Mouse (Mus musculus) layer of hippocampus, adult 8-10 months (tissue): Measurements from ENCODE around the gene Nfat5. TPM values are rescaled to one million over a fixed set of nuclear protein-coding genes. Genes with fewer than 3 reads are reported as not detected.

Source experiments
- DNase-seq, 2 experiments: peaks; one replicate each; pipeline ENCODE4 v3.0.0; 2022; ENCODE audit warnings: low spot score in 2 of 2
- total RNA-seq, 4 experiments: library from RNA; stranded (reverse); gene quantifications; 2 replicates each; pipeline ENCODE4 v1.2.4; 2022

Gene Nfat5
- total RNA-seq, 4 experiments from 2014 or later: 54.4 to 78.0 (median 65.1) TPM

DNA sequence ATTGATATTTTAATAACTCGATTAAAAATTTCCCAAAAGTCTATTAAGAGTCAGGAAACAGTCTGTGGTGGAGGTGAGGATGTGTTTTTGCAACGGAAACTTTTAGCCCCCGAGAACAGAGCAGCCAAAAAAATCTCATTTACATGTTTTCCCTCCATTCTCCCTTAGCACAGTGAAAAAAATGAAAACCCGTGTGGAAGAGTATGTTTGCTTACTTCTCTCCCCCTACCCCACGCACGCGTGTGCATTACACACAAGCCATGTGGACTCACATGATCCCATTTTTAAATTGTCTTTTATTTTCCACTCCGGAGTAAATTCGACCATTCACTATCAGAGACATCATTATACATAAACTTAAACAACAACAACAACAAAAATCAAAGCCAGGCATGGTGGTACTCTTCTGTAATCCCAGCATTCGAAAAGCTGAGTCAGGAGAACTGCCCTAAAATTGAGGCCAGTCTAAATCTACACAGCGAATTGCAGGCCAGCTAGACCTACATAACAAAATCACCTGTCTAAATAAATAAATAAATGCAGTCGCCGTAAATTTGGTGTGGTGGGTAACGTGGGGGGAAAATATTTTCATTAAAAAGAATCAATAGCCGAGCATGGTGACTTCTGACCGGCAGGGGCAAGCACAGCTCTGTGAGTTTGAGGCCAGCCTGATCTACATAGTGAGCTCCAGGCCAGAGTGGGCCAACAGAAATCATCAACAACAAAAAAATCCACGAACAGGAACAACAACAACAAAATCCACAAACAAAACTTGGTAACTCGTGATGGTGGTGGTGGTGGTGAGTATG, 947 bp upstream of the Nfat5 start:
- no peak for DNase-seq

DNA sequence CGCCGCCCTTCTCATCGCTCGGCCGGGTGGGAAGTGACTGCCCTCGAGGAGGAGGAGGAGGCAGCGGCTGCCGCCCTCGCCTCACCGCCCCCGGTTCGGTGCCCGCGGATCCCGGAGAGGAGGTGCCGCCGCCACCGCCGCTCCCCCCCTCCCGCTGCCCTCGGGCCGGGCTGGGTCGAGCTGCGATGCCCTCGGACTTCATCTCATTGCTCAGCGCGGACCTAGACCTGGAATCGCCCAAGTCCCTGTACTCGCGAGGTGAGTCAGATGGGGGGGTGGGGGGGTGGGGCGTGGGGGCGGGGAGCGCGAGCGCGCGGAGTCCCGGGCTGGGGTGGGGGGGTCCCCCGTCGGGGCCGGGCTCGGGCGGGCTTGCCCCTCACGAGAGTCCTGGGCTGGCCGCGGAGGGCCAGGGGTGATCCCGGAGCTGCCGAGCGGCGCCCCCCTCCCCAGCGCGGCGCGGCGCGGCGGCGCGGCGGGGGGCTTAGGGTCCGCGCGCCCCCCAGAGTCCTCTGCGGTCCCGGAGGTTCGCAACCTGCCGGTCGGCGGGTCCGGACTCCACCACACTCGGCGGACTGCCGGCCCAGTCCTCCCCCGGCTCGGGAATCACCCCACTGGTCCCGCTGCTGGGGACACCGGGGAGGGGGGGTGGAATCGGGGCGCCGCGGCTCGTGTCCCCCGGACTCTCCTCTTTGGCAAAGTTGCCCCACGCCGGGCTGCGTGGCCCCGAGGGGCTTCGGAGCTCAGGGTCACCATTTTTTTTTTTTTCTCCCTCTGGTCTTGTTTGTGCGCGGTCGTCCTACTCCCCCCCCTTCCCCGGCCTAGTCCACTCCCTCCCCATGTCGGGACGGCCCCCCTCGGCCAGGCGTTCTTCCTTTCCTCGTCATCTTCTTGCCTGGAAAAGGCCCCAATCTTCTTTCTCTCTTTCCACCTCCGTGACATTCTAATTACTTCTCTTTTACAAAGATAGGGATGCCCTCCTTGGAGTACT, 665 bp downstream of the Nfat5 start:
- peak; percentile 10 to 15 for DNase-seq

DNA sequence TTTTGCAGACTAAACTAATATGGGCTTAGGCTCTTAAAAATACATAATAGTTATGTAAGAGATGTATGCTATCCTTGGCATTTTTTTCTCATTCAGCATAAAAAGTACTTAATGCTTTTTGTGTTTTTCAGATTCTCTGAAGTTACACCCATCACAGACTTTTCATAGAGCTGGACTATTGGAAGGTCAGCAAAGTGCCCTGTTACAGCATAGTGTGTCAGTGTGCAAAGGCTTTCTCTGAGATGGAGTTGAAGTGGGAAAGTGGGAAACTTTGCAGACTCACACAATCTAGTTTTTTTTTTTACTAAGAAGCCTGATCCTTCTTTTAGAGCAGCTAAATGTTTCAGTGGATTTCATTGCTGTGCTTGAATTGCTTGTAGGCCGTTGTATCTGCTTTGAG, 2.2 kb downstream of the Nfat5 start:
- no peak for DNase-seq

DNA sequence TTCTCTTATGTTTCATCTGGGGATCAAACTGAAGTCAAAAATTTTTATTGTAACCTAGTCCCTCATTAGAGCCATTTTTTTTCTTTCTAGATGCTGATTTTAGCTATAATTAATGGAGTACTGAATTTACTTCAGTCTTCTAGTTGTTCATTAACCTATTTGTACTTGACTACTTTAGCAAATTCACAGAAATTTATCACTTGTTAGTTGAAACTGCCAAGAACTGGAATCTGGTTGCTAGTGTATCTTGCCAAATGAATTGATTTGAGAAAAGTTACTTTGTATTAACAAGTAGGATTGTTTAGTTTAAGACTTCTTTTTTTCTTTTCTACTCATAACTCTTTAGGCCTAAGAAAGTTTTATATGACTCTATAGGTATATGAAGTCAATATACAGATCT, 18.6 kb downstream of the Nfat5 start:
- no peak for DNase-seq

GRCm38 (mm10) chr8:107324142-107324541, 30.9 kb downstream of the Nfat5 start:
- peak; percentile 52 to 76 for DNase-seq

- no peak for DNase-seq
Observed at GRCm38 (mm10) chr8:107329595-107329994, 36.3 kb downstream of the Nfat5 start.

- DNase-seq: no peak
Observed at GRCm38 (mm10) chr8:107336480-107336879, 43.2 kb downstream of the Nfat5 start.

DNA sequence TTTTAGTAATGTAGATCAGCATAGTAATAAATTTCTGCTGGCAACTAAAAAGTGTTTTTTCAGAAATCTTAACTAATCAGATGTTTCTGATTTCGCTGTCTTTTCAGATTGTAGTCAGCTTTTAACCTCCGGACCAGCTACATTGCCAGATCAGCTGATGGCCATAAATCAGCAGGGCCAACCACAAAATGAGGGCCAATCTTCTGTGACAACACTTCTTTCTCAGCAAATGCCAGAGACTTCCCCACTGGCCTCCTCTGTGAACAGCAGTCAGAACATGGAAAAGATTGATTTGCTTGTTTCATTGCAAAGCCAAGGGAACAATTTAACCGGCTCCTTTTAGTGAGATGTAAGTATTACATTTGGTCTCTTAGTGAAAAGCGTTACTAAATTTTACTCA, 77.0 kb downstream of the Nfat5 start:
- DNase-seq: no peak

DNA sequence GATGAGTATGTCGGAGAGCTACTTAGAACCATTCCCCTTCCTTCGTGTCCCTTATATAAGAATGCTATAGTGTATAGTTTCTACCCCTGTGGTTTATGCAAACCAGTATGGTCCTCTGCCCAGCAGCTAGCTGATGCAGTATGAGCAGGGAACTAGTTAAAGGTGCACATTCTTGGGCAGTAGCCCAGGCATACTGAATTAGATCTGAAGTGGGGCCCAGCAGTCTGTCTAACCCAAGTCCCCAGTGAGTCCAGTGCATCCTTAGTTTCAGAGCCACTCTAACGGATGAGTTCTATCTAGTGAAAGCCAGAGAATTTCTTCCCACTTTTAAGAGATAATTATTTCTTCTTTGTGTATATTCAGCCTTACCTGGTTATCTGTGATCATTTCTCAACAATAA, 84.1 kb downstream of the Nfat5 start:
- no peak for DNase-seq

- DNase-seq: no peak
Observed at GRCm38 (mm10) chr8:107380734-107381133, 87.5 kb downstream of the Nfat5 start.

DNA sequence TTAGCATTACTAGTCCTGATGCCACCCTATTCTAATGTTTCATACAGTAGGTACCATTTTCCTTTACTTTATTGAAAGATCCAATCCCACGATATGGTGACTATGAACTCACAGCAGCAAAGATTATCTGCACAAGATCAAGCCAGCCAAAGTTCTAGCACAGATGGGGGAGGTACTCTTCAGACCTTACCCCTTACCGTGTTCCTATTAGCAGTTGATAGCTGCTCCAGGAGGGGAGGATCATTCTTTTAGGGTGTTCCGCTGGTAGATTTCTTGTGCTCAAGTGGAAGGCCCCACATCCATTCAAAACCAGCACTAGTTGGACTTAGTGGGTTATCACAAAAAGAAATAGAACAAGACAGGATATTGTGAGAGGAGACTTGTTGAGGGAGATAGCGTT, 88.4 kb downstream of the Nfat5 start:
- no peak for DNase-seq

DNA sequence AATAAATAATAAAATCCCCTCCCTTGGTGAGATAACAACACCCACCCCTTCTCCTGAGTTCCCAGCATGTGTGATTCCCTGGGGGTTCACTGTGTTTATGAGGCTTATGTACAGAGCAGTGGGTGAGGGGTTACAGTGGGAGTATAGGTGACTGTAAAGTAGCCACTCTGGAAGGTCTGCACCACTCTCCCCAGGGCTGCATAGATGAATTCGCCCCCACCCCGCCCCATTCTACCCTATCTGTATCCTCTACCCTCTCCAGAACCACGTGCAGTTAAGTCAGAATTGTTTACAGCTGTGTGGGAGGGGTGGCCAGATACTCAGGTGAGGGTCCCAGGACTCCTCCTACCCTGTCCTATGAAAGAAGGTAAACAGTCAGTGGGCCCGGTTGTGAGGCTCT, 89.6 kb downstream of the Nfat5 start:
- no peak for DNase-seq

GRCm38 (mm10) chr8:107384651-107385050, 91.4 kb downstream of the Nfat5 start:
- DNase-seq: no peak

GRCm38 (mm10) chr8:107385063-107385462, 91.8 kb downstream of the Nfat5 start:
- DNase-seq: no peak

DNA sequence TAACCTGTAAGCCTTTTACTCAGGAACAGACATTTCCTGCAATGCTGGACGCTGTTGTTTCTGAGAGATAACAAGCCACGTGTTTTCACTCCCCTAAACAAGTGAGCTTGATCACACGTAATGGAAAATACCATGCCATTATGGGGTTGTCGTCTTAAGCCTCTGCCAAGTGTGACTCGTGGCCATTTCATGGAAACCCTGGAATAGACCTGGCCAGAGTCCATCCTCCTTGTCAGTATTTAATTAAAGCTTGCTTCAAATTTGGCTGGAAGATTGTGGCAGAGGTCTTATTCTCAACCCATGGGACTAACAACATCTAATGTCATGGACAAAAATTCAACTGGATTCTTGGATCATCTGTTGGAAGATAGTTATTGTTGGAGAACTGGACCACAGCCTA, 92.9 kb downstream of the Nfat5 start:
- DNase-seq: no peak

DNA sequence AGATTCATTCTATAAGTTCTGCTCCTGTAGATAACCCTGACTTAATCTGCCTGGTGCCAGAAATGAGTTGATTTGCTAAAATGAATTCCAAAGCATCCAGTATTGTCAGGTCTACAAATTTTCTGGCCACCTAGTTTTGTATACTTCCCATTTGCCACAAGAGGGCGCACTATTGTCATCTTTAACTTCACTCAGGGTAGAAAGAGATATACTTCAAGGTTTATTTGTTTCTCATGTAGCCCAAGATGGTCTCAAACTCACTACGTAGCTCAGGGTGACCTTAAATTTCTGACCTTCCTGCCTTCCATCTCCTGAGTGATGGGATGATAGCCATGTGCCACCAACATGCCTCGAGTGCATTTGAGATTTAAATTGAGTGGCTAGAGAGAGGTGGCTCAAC, 93.4 kb downstream of the Nfat5 start:
- no peak for DNase-seq

DNA sequence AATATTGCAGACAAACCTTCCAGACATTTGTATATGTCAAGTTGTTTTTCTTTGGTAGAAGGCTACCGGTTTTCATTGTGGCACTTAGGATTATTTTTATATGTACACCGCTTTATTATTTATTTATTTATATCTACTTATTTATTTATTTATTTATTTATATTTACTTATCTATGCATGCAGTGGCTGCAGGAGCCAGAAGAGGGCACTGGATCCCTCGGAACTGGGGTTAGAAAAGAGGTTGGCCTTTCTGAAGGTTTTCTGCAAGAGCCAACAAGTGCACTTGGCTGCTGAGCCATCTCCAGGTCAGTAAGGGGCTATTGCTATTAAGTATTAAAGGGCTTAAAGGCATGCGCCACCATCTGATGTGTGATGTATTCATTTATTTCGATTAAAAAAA, 94.6 kb downstream of the Nfat5 start:
- no peak for DNase-seq

DNA sequence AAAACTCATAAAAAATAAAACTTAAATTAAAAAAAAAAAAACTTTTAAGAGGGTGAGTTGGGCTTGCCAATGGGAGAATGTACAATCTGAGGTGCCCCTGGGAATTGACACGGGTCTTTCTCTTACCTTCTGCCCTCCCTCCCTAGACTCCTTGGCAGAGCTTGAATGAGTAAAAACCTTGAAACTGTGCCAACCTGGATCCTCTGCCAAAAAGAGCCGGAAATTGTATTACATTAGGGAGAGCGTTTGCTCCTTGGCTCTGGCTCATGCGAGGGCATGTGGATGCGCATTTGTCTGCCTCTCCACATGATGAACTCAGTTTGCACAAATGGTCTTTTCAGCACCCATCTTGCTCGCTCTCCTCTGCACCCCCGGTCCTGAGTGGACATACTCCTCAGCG, 96.3 kb downstream of the Nfat5 start:
- no peak for DNase-seq

DNA sequence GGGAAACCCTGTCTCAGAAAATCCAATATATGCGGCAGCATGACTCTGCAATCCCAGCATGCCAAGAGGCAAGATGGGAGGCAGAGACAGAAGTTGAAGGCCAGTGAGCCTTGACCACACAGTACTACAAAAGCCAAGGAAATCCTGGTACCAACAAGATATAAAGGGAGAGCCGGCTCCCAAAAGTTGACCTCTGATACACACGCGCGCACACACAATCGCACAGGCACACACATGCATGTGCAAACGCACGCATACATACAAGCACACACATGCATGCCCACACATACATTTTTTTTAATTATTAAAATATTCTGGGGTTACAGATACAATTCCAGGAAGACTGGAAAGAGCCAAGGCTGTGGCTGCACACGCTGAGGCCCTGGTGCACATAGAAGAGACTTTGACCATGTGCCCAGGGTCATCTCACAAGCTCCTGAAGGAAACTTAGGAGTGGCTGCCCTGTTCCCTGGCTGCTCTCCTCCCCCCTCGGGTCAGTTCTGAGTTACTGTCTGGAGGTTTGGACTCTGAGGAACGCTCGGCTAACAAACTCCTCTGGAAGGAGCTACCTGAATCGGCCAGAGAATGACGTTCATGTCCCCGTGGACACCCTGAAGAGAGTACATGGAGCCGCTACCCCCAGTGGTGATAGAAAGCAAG, 97.3 kb downstream of the Nfat5 start:
- DNase-seq: no peak

DNA sequence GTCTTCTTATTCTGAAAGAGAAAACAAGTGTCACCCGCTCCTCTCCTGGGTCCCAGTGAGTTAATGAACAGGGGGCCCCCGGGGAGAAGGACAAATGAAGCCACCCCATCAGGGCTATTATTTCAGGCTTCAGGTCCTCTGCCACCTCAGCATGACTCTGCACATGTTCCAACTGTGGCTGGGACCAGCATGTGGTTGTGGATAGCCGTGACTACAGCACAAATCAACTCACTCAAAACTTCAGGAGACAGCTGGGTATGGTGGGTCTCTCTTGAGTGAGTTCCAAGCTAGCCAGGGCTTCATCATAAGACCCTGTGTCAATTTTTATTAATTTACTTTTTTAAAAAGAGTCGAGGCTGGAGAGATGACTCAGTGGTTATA, 97.9 kb downstream of the Nfat5 start:
- no peak for DNase-seq

DNA sequence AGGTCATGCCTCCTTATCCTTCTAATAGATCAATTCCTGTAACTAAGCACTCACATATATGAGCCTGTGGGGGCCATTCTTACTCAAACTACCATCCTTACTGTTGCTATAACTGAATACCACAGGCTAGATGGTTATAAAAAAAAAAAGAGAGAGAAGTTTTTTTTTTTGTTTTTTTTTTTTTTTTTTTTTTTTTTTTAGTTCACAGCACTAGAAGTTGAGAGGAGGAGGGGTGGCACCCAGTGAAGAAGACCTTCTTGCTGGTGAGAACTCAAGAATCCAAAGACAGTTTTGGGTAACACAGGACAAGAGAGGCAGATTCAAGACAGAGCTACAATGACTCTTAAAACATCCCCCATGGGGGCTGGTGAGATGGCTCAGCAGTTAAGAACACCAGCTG, 102.1 kb downstream of the Nfat5 start:
- DNase-seq: no peak

DNA sequence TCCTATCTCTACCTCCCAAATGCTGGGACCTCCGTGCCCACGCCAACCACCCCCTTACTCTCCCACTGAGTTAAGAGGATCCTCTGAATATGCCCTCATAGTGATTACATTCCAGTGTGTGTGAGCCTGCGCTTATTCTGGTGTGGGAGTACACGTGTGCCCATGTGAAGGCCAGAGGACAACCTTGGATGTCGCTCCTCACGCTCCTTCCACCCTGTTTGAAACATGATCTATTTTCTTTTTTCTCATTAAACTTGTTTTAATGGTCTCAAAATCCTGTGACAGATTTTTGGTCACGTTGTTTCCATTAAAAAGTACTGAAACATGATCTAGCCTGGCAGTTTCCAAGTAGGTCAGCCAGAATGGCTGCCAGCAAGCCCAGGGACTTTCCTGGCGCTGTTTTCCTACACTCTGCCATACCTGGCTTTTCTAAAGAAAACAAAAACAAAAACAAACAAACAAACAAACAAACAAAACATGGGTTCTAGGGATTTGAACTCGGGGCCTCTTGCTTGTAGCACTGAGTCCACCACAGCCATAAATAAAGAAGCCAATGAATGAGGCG, 102.9 kb downstream of the Nfat5 start:
- no peak for DNase-seq
